Mouse (Mus musculus): Measurements from ENCODE around the gene Tns1.

GRCm38 (mm10) chr1:74149106-74149885, 25.0 kb upstream of the Tns1 start:
- no peak for TF ChIP-seq FLI1 (IDR thresholded peaks at IDR 0.05; ENCODE audit: low read length)
- TF ChIP-seq GATA1 (IDR thresholded peaks at IDR 0.05; ENCODE audit: borderline replicate concordance, low read length), result no peak

Measured in megakaryocyte, embryonic 14.5 days (primary cell).